26 mouse cellular contexts compared by ENCODE assay signal in genomic region chr15:26849626-26850025, GRCm38 (mm10). TPM values are rescaled to one million over a fixed set of nuclear protein-coding genes. Genes with fewer than 3 reads are reported as not detected.
A peak's percentile ranks its signal among the peaks of the same experiment; 100 is the strongest.
DNase-seq lines count a peak whose midpoint lies in the region; ATAC-seq and TF ChIP-seq lines count a peak whose summit lies in the region.
"Had no signal": no experiment of that assay in that cellular context is flagged by ENCODE, and none has a peak within 500 bp of the region (broad histone marks: within the 10 kb centered on the region; RNA-seq: fewer than 3 reads in every experiment).

No protein-coding gene starts in this region.

- no peak for TF ChIP-seq EP300 in heart, postnatal 0 days (IDR thresholded peaks at IDR 0.05; ENCODE audit: low read depth)

- H3K9ac ChIP-seq in heart, postnatal 0 days (replicated peaks; ENCODE audit: low read depth, low read length) = no peak overlapping the region
- no peak overlapping the region for H3K9ac ChIP-seq in heart, embryonic 11.5 days (ENCODE audit: low read depth, low read length)
- H3K9ac ChIP-seq: forebrain, embryonic 13.5 days; heart, embryonic 13.5 days; intestine, embryonic 15.5 days; limb, embryonic 13.5 days; midbrain, embryonic 12.5 days; neural tube, embryonic 12.5 days had no signal

- WGBS in heart, postnatal 0 days = 38% methylated on average over 1 of the region's 1 CpGs
- 50% methylated on average over 1 of the region's 1 CpGs for WGBS in heart, embryonic 11.5 days (ENCODE audit: insufficient replicate concordance)

- no peaks in the 10 kb centered on the region for H3K27me3 ChIP-seq in heart, postnatal 0 days (ENCODE audit: control insufficient read depth, insufficient read depth, low read length)
- H3K27me3 ChIP-seq in heart, embryonic 11.5 days (ENCODE audit: control insufficient read depth, insufficient read depth, low read length) = no peaks in the 10 kb centered on the region
- H3K27me3 ChIP-seq: forebrain, embryonic 13.5 days; heart, embryonic 13.5 days; intestine, embryonic 15.5 days; limb, embryonic 13.5 days; megakaryocyte, embryonic 14.5 days; midbrain, embryonic 12.5 days; neural tube, embryonic 12.5 days; Patski had no signal

- peak; percentile 11 to 27 for DNase-seq in cerebellum, postnatal 14 days
- no peak for DNase-seq in cerebellum, postnatal 36 days
- peak; percentile 13 for DNase-seq in heart, postnatal 0 days (ENCODE audit: low spot score)
- peak; percentile 18 for DNase-seq in kidney, postnatal 10 days
- no peak for DNase-seq in kidney, adult 11 months
- DNase-seq: adrenal gland, postnatal 25 days; kidney, adult 8-10 months; right cerebral cortex, adult 18-20 months; spleen, adult 18-20 months; thymus, adult 2 months; thymus, postnatal 36 days had no signal

- H3K4me2 ChIP-seq in heart, postnatal 0 days (ENCODE audit: low read depth, low read length) = no peak overlapping the region
- no peak overlapping the region for H3K4me2 ChIP-seq in heart, embryonic 11.5 days
- H3K4me2 ChIP-seq: forebrain, embryonic 13.5 days; heart, embryonic 13.5 days; intestine, embryonic 15.5 days; limb, embryonic 13.5 days; liver, embryonic 11.5 days; midbrain, embryonic 12.5 days; neural tube, embryonic 12.5 days had no signal

- H3K4me1 ChIP-seq in heart, postnatal 0 days (ENCODE audit: control insufficient read depth, insufficient read depth) = no peaks in the 10 kb centered on the region
- H3K4me1 ChIP-seq in heart, embryonic 11.5 days (ENCODE audit: control insufficient read depth, insufficient read depth, low read length) = no peaks in the 10 kb centered on the region
- H3K4me1 ChIP-seq: hindbrain, embryonic 10.5 days; megakaryocyte, embryonic 14.5 days had no signal

- no peak overlapping the region for H3K27ac ChIP-seq in heart, postnatal 0 days (ENCODE audit: low read depth)
- H3K27ac ChIP-seq in heart, embryonic 11.5 days (ENCODE audit: low read depth, low read length) = no peak overlapping the region
- H3K27ac ChIP-seq: forebrain, embryonic 13.5 days; heart, embryonic 13.5 days; hindbrain, embryonic 10.5 days; intestine, embryonic 15.5 days; kidney, postnatal 0 days; limb, embryonic 13.5 days; midbrain, embryonic 12.5 days; neural tube, embryonic 12.5 days had no signal

- H3K36me3 ChIP-seq in heart, postnatal 0 days (replicated peaks; ENCODE audit: control insufficient read depth, insufficient read depth, low read length) = no peaks in the 10 kb centered on the region
- H3K36me3 ChIP-seq in heart, embryonic 11.5 days (ENCODE audit: control insufficient read depth, insufficient read depth, low read length) = no peaks in the 10 kb centered on the region
- H3K36me3 ChIP-seq: hindbrain, embryonic 10.5 days; intestine, embryonic 15.5 days; limb, embryonic 13.5 days; midbrain, embryonic 12.5 days; neural tube, embryonic 12.5 days had no signal

- no peak overlapping the region for H3K4me3 ChIP-seq in heart, postnatal 0 days (ENCODE audit: low read depth, low read length)
- H3K4me3 ChIP-seq in heart, embryonic 11.5 days (ENCODE audit: low read depth, low read length) = no peak overlapping the region
- H3K4me3 ChIP-seq: forebrain, embryonic 13.5 days; heart, embryonic 13.5 days; hindbrain, embryonic 10.5 days; intestine, embryonic 15.5 days; limb, embryonic 13.5 days; megakaryocyte, embryonic 14.5 days; midbrain, embryonic 12.5 days; myocyte; neural tube, embryonic 12.5 days had no signal

- no peak for TF ChIP-seq CTCF in heart, postnatal 0 days (IDR thresholded peaks at IDR 0.05; ENCODE audit: low read depth)

- no peak for ATAC-seq in heart, postnatal 0 days (ENCODE audit: insufficient read depth, low read depth)
- no peak for ATAC-seq in heart, embryonic 11.5 days (replicated peaks; ENCODE audit: insufficient number of reproducible peaks, low FRiP score, low TSS enrichment)
- ATAC-seq: forebrain, embryonic 13.5 days; hindbrain, embryonic 16.5 days; intestine, embryonic 15.5 days; Patski had no signal

- no peaks in the 10 kb centered on the region for H3K9me3 ChIP-seq in heart, postnatal 0 days (replicated peaks; ENCODE audit: control insufficient read depth, low read length)
- H3K9me3 ChIP-seq in heart, embryonic 11.5 days (replicated peaks; ENCODE audit: control insufficient read depth, low read length) = no peaks in the 10 kb centered on the region
- H3K9me3 ChIP-seq: forebrain, embryonic 13.5 days; heart, embryonic 13.5 days; hindbrain, embryonic 10.5 days; intestine, embryonic 15.5 days; limb, embryonic 13.5 days; midbrain, embryonic 12.5 days; neural tube, embryonic 12.5 days had no signal

RNA-seq across cellular contexts. Expression of gene Fbxl7, which starts 45.8 kb away (rescaled TPM):
- total RNA-seq in heart, postnatal 0 days (2014; rRNA removed; ENCODE audit: low replicate concordance) = 6.8 and 7.4 TPM in 2 replicates
- polyA plus RNA-seq in heart, postnatal 0 days (2015; fragmentation: Nextera tagmentation; extraction: Ambion mirVana) = 3.1 and 4.0 TPM in 2 replicates
- 11.0 and 13.4 TPM in 2 replicates for polyA plus RNA-seq in heart, embryonic 11.5 days (2014; fragmentation: Nextera tagmentation; extraction: Ambion mirVana)
- total RNA-seq: MEL had no signal

Comparison
In these comparisons a context has a peak if more than half of its experiments do, and no peak if none do; other contexts are left out.
1. DNase-seq: peak in cerebellum, postnatal 14 days (2 of 2), heart, postnatal 0 days (single experiment) and kidney, postnatal 10 days (single experiment); none in cerebellum, postnatal 36 days (0 of 2) and kidney, adult 11 months (single experiment).